1 mouse cellular context compared by ENCODE assay signal in genomic region chr2:154571266-154571665, GRCm38 (mm10).
TF ChIP-seq lines count a peak whose summit lies in the region.

No protein-coding gene starts in this region.

TF ChIP-seq in MEL, 35 proteins besides CTCF, POLR2A, EP300 and RAD21:
- no peak; the same call in 1 of the 2 replicates for TF ChIP-seq MAZ (IDR thresholded peaks at IDR 0.05; ENCODE audit: low read depth, low read length)
- no peak for TF ChIP-seq ELF1 (IDR thresholded peaks at IDR 0.05; ENCODE audit: low read depth, low read length)
- no peak for TF ChIP-seq TCF12 (IDR thresholded peaks at IDR 0.05; ENCODE audit: low read depth, low read length)
- no peak for TF ChIP-seq MYB (IDR thresholded peaks at IDR 0.05; ENCODE audit: low read depth, low read length)
- TF ChIP-seq GABPA (IDR thresholded peaks at IDR 0.05; ENCODE audit: low read depth, low read length) = no peak
- TF ChIP-seq HCFC1 (IDR thresholded peaks at IDR 0.05; ENCODE audit: low read depth, low read length) = 0 out of 2 replicates have a peak, but pooled peaks have one; percentile 47
- TF ChIP-seq SMC3 (IDR thresholded peaks at IDR 0.05; ENCODE audit: low read depth, low read length) = no peak
- no peak for TF ChIP-seq MEF2A (IDR thresholded peaks at IDR 0.05; ENCODE audit: extremely low read depth, insufficient replicate concordance, low read depth, low read length, poor library complexity, severe bottlenecking)
- TF ChIP-seq TBP (IDR thresholded peaks at IDR 0.05; ENCODE audit: low read depth, low read length) = 0 out of 2 replicates have a peak, but pooled peaks have one; percentile 26
- TF ChIP-seq MYC (IDR thresholded peaks at IDR 0.05; ENCODE audit: low read depth, low read length) = no peak
- TF ChIP-seq MAFK (IDR thresholded peaks at IDR 0.05; ENCODE audit: borderline replicate concordance, low read depth, low read length) = no peak
- 0 out of 2 replicates have a peak, but pooled peaks have one; percentile 13 for TF ChIP-seq NRF1 (IDR thresholded peaks at IDR 0.05; ENCODE audit: insufficient read depth, low read depth, low read length, poor library complexity, severe bottlenecking)
- no peak for TF ChIP-seq MAX (IDR thresholded peaks at IDR 0.05; ENCODE audit: low read length)
- no peak for TF ChIP-seq USF2 (IDR thresholded peaks at IDR 0.05; ENCODE audit: borderline replicate concordance in 1 of 2, insufficient read depth in 1 of 2, low read depth in 1 of 2, low read length in 2 of 2)
- no peak for TF ChIP-seq KAT2A (conservative IDR thresholded peaks at IDR 0.05; ENCODE audit: low read depth, low read length)
- no peak for TF ChIP-seq CHD1 (IDR thresholded peaks at IDR 0.05; ENCODE audit: low read depth, low read length)
- TF ChIP-seq GATA1 (IDR thresholded peaks at IDR 0.05; ENCODE audit: low read depth, low read length) = 0 out of 2 replicates have a peak, but pooled peaks have one; percentile 10
- TF ChIP-seq CHD2 (IDR thresholded peaks at IDR 0.05; ENCODE audit: low read length) = no peak
- TF ChIP-seq UBTF (IDR thresholded peaks at IDR 0.05; ENCODE audit: borderline replicate concordance, insufficient read depth, low read depth, low read length) = no peak
- no peak for TF ChIP-seq MXI1 (IDR thresholded peaks at IDR 0.05; ENCODE audit: low read depth, low read length)
- TF ChIP-seq RCOR1 (IDR thresholded peaks at IDR 0.05; ENCODE audit: low read depth, low read length) = no peak
- TF ChIP-seq ETS1 (IDR thresholded peaks at IDR 0.05; ENCODE audit: low read depth, low read length) = no peak
- no peak for TF ChIP-seq USF1 (IDR thresholded peaks at IDR 0.05; ENCODE audit: low read depth, low read length)
- no peak for TF ChIP-seq BHLHE40 (IDR thresholded peaks at IDR 0.05; ENCODE audit: borderline replicate concordance, low read depth, low read length)
- TF ChIP-seq ZMIZ1 (IDR thresholded peaks at IDR 0.05; ENCODE audit: low read depth, low read length) = no peak
- no peak for TF ChIP-seq ZKSCAN1 (IDR thresholded peaks at IDR 0.05; ENCODE audit: low read depth, low read length)
- TF ChIP-seq NELFE (IDR thresholded peaks at IDR 0.05; ENCODE audit: low read depth, low read length) = 0 out of 2 replicates have a peak, but pooled peaks have one; percentile 19
- TF ChIP-seq ZC3H11A (IDR thresholded peaks at IDR 0.05; ENCODE audit: low read depth, low read length) = no peak
- no peak for TF ChIP-seq TAL1 (IDR thresholded peaks at IDR 0.05; ENCODE audit: low read length)
- no peak for TF ChIP-seq POLR2AphosphoS5 (IDR thresholded peaks at IDR 0.05; ENCODE audit: borderline replicate concordance, low read depth, low read length)
- TF ChIP-seq JUND (IDR thresholded peaks at IDR 0.05; ENCODE audit: low read depth, low read length) = no peak
- TF ChIP-seq SIN3A (IDR thresholded peaks at IDR 0.05; ENCODE audit: low read length) = peak; percentile 63
- no peak for TF ChIP-seq E2F4 (IDR thresholded peaks at IDR 0.05; ENCODE audit: borderline replicate concordance, low read depth, low read length)
- TF ChIP-seq POLR2AphosphoS2 (IDR thresholded peaks at IDR 0.05; ENCODE audit: low read length) = no peak
- TF ChIP-seq ZNF384 (IDR thresholded peaks at IDR 0.05; ENCODE audit: low read depth, low read length) = peak; percentile 87
